Mouse (Mus musculus) brain, embryonic 14.5 days (tissue): ENCODE data around the gene Cnih3.

Experiments
- CTCF ChIP-seq: fragments of 200-500 bp; IDR thresholded peaks from 2 replicates; pipeline ENCODE4 v1.5.1; 2012; ENCODE audit warnings: inconsistent platforms, mild to moderate bottlenecking, moderate library complexity, borderline replicate concordance; ENCODE audit not compliant: insufficient read depth, insufficient read length; ENCODE audit errors: extremely low read depth
- POLR2A ChIP-seq: fragments of 200-500 bp; IDR thresholded peaks from 2 replicates; pipeline ENCODE4 v1.6.1; 2012; ENCODE audit warnings: mild to moderate bottlenecking, inconsistent platforms, borderline replicate concordance; ENCODE audit not compliant: poor library complexity, insufficient read depth, insufficient read length, severe bottlenecking; ENCODE audit errors: extremely low read depth

DNA sequence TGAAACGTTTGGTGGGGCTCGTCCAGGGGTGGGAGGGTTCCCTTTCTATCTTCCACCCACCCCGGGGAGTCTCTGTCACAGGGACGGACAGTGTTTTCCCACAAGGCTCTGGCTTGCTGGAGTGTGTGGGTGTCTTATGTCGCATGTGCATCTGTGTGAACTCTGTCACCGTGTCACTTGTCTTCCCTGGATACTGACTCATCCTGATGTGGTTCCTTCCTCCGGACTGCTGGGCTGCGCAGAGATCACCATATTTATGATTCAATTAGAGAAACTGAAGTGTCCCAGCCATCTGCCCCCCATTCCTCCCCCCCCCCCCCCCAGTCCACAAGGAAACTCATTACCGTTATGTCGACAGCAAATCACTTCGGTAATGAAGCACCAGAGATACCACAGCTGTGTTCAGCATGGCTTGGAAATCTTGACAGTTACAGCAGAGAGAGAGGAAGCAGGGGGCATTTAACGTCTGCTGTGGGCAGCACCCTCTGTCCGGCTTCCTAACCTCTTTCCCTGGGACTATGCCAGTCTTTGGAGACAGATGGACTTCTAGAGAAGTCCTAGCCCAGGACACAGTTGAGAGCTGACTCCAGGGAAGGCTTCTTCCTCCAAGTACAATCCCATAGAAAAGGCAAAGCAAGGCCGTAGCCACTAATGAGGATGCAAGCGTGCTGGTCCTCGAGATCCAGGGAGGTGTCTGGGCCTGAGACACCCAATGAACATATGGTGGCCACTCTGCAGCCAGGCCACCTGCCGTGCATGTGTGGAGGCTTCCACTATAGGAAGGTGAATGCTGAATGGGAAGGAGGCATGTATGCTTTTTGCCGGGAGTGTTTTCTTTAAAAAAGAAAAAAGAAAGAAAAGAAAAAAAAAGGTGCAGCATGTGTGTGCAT, 55.9 kb downstream of the Cnih3 start:
- TF ChIP-seq CTCF = no peak
- no peak for TF ChIP-seq POLR2A
